Mouse (Mus musculus) thymus, postnatal 36 days (tissue): ENCODE measurements around the gene Acbd3.
A peak's percentile ranks its signal among the peaks of the same experiment; 100 is the strongest.

Experiments
- DNase-seq, 2 experiments: peaks; one replicate each; pipeline ENCODE4 v3.0.0; 2022; ENCODE audit warnings: mixed read lengths in 2 of 2

Gene Acbd3

GRCm38 (mm10) chr1:180762679-180763078 lies 36.8 kb downstream of the Acbd3 start:
- no peak for DNase-seq

GRCm38 (mm10) chr1:180763307-180763706 lies 37.5 kb downstream of the Acbd3 start:
- peak in 1 of 2 experiments; percentile 41 for DNase-seq

- peak; percentile 77 to 80 for DNase-seq
These were observed 38.0 kb downstream of the Acbd3 start for GRCm38 (mm10) chr1:180763828-180764227.

- no peak for DNase-seq
These were observed 39.5 kb downstream of the Acbd3 start for GRCm38 (mm10) chr1:180765393-180765792.

GRCm38 (mm10) chr1:180766557-180766956 lies 40.7 kb downstream of the Acbd3 start:
- peak; percentile 36 to 41 for DNase-seq

GRCm38 (mm10) chr1:180767541-180768333 lies 41.9 kb downstream of the Acbd3 start:
- DNase-seq = peak; percentile 56 to 59

- peak; percentile 82 to 83 for DNase-seq
These were observed 42.7 kb downstream of the Acbd3 start for GRCm38 (mm10) chr1:180768334-180769168.

GRCm38 (mm10) chr1:180771306-180771705 lies 45.5 kb downstream of the Acbd3 start:
- no peak for DNase-seq

- no peak for DNase-seq
These were observed 45.9 kb downstream of the Acbd3 start for GRCm38 (mm10) chr1:180771722-180772121.

GRCm38 (mm10) chr1:180772291-180772690 lies 46.4 kb downstream of the Acbd3 start:
- no peak for DNase-seq

- DNase-seq = peak; percentile 41 to 42
These were observed 48.8 kb downstream of the Acbd3 start for GRCm38 (mm10) chr1:180774664-180775063.

- peak in 1 of 2 experiments; percentile 51 for DNase-seq
These were observed 49.5 kb downstream of the Acbd3 start for GRCm38 (mm10) chr1:180775317-180775716.

- DNase-seq = no peak
These were observed 50.1 kb downstream of the Acbd3 start for GRCm38 (mm10) chr1:180775849-180776493.

GRCm38 (mm10) chr1:180776494-180776893 lies 50.7 kb downstream of the Acbd3 start:
- no peak for DNase-seq

- DNase-seq = no peak
These were observed 51.4 kb downstream of the Acbd3 start for GRCm38 (mm10) chr1:180777289-180777659.

GRCm38 (mm10) chr1:180777660-180778402 lies 52.0 kb downstream of the Acbd3 start:
- peak; percentile 86 for DNase-seq

- DNase-seq = no peak
These were observed 52.5 kb downstream of the Acbd3 start for GRCm38 (mm10) chr1:180778403-180778754.

GRCm38 (mm10) chr1:180778941-180779340 lies 53.1 kb downstream of the Acbd3 start:
- no peak for DNase-seq

GRCm38 (mm10) chr1:180780291-180780690 lies 54.4 kb downstream of the Acbd3 start:
- DNase-seq = no peak

GRCm38 (mm10) chr1:180781250-180781649 lies 55.4 kb downstream of the Acbd3 start:
- DNase-seq = no peak

- DNase-seq = no peak
These were observed 57.2 kb downstream of the Acbd3 start for GRCm38 (mm10) chr1:180782906-180783579.

- no peak for DNase-seq
These were observed 57.7 kb downstream of the Acbd3 start for GRCm38 (mm10) chr1:180783580-180783928.
